Mouse (Mus musculus) kidney, embryonic 16.5 days (tissue): ENCODE results near the gene Olfm2. TPM values are rescaled to one million over a fixed set of nuclear protein-coding genes. Genes with fewer than 3 reads are reported as not detected.

Experiments
- ATAC-seq: fragments of 200-750 bp; cut with Nextera tagmentation; 2 replicates; pipeline ENCODE4 v1.8.0; 2017; ENCODE audit warnings: moderate TSS enrichment; ENCODE audit not compliant: low FRiP score, low TSS enrichment
- H3K27ac ChIP-seq: fragments of 300-500 bp; sonication (generic); 2 replicates; pipeline ENCODE4 v1.5.1; 2014; ENCODE audit warnings: low read length
- H3K27me3 ChIP-seq: fragments of 300-500 bp; sonication (generic); 2 replicates; pipeline ENCODE4 v1.6.1; 2014; ENCODE audit warnings: low read length, control low read depth, mixed read lengths; ENCODE audit not compliant: insufficient read depth
- H3K36me3 ChIP-seq: fragments of 300-500 bp; sonication (generic); 2 replicates; pipeline ENCODE4 v1.6.1; 2014; ENCODE audit warnings: low read length, control low read depth, mixed read lengths; ENCODE audit not compliant: insufficient read depth
- H3K4me1 ChIP-seq: fragments of 300-500 bp; sonication (generic); 2 replicates; pipeline ENCODE4 v1.6.1; 2014; ENCODE audit warnings: low read length, control low read depth, mixed read lengths; ENCODE audit not compliant: insufficient read depth
- H3K4me2 ChIP-seq: fragments of 300-500 bp; sonication (generic); replicated peaks from 2 replicates; pipeline ENCODE4 v1.6.1; 2014; ENCODE audit warnings: low read depth, low read length
- H3K4me3 ChIP-seq: fragments of 300-500 bp; sonication (generic); 2 replicates; pipeline ENCODE4 v1.5.1; 2014; ENCODE audit warnings: mild to moderate bottlenecking, low read length
- H3K9ac ChIP-seq: fragments of 300-500 bp; sonication (generic); replicated peaks from 2 replicates; pipeline ENCODE4 v1.6.1; 2014; ENCODE audit warnings: low read length
- H3K9me3 ChIP-seq: fragments of 300-500 bp; sonication (generic); 2 replicates; pipeline ENCODE4 v1.6.1; 2016; ENCODE audit warnings: low read length, control low read depth
- WGBS: fragments of 180-500 bp; shearing (Covaris S2); extraction: QIAGEN DNeasy Blood & Tissue Kit; methylation state at CpG from one replicate; pipeline ENCODE4 v1.1.7; 2014; 5-methylcytosine and 5-hydroxymethylcytosine counted together
- polyA plus RNA-seq: library from polyadenylated mRNA; unstranded; fragments of >200 nt; fragmentation: Nextera tagmentation; extraction: Ambion mirVana; gene quantifications from 2 replicates; pipeline ENCODE4 v1.2.1, GENCODE M21; 2015

Gene Olfm2
- polyA plus RNA-seq, 1 experiment from 2014 or later, result 6.6 TPM

DNA sequence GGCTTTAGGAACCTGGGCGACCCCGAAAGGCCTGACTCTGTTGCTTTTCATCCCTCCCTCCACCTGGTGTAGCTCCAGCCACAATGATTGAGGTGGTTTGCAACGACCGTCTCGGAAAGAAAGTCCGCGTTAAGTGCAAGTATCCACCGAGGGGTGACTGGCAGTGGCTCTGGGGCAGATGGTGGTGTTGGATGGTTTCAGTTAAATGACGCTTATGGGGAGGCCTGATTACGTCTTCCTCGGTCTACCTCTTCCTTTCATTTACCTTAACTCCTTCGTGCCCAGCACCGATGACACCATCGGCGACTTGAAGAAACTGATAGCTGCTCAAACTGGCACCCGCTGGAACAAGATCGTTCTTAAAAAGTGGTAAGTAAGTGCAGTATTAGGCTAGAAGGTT is 101.0 kb downstream of the Olfm2 start:
- Histone ChIP-seq H3K36me3 (peaks cover 10% of the 10 kb centered on the region), H3K4me1 (peaks cover 25% of the 10 kb centered on the region), H3K4me2 (peak overlapping the region; percentile 99), H3K9ac (peak overlapping the region; percentile 87), H3K9me3 (no peaks in the 10 kb centered on the region), H3K27ac (peak overlapping the region; percentile 82; the same call in 1 of the 2 replicates), H3K27me3 (no peaks in the 10 kb centered on the region), H3K4me3 (peak overlapping the region; percentile 94)
- ATAC-seq, result no peak
- 3% methylated on average over 17 of the region's 17 CpGs for WGBS

DNA sequence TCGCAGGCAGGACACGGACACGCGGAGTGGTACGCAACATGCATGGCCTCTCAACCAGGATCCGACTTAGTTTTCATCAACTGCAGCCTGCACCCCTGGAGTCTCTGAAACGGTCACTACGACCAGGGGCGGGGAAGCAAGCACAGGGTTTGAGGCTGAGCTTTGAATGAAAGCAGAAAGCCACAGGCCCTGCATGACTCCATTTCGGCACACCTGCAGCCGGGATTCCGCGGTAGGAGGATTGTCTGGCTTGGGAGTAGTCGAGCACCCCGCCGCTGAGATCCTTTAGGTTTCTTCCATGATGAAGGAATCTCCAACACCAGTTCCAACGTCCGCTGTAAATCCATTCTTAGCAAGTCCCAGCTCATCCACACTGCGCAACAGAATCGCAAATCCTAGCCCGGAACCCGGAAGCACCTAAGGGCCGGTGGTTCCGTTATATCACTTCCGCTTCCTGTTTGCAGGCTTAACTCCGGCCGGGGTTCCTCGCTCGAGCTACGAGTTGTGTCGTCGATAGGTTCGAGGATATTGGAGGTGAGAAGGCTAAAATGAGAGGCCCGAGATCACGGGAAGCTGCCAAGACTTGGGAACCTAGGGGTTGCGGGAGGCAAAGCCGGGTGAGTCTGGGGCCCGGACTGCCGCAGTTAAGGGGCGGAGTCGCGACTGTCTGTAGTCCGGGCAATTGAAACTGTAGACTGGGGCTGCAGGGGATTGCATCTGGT is 101.6 kb downstream of the Olfm2 start, which contains the start of gene Fbxl12:
Gene Fbxl12 (minus strand): TSS at position 408 of the 722 bp plus-strand sequence.
- Histone ChIP-seq H3K4me1 (peaks cover 25% of the 10 kb centered on the region), H3K36me3 (peaks cover 10% of the 10 kb centered on the region), H3K9me3 (no peaks in the 10 kb centered on the region), H3K4me2 (peak within 1 kb of the TSS; percentile 99), H3K4me3 (peak within 1 kb of the TSS; percentile 94), H3K9ac (peak within 1 kb of the TSS; percentile 87), H3K27ac (peak within 1 kb of the TSS; percentile 97), H3K27me3 (no peaks in the 10 kb centered on the region)
- WGBS, result under 1% methylated on average over 43 of the region's 43 CpGs
- no peak for ATAC-seq

DNA sequence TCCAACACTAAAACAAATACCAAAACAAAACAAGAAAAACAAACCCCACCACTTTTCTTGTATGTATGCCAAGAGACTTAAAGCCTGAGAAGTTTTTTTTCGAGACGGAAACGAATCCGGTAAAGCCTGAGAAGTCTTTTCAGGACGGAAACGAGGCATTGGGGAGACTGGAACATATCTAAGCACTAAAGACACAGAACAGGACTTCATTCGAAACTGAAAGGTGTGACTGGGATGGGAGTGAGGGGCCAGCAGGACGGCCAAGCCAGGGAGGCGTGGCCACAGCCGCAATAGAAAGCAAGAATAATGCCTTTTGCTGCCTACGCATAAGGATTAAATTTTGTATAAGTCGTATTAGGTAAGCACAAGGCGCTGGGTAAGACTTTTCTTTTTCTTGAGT is 102.4 kb downstream of the Olfm2 start:
- WGBS, result 5% methylated on average over 13 of the region's 13 CpGs
- H3K9me3 ChIP-seq, result no peaks in the 10 kb centered on the region
- peak overlapping the region; percentile 94 for H3K4me3 ChIP-seq
- H3K4me1 ChIP-seq, result peaks cover 25% of the 10 kb centered on the region
- peaks cover 16% of the 10 kb centered on the region for H3K36me3 ChIP-seq
- peak overlapping the region; percentile 99 for H3K4me2 ChIP-seq
- no peaks in the 10 kb centered on the region for H3K27me3 ChIP-seq
- H3K9ac ChIP-seq, result peak overlapping the region; percentile 87
- peak overlapping the region; percentile 97 for H3K27ac ChIP-seq
- ATAC-seq, result no peak

DNA sequence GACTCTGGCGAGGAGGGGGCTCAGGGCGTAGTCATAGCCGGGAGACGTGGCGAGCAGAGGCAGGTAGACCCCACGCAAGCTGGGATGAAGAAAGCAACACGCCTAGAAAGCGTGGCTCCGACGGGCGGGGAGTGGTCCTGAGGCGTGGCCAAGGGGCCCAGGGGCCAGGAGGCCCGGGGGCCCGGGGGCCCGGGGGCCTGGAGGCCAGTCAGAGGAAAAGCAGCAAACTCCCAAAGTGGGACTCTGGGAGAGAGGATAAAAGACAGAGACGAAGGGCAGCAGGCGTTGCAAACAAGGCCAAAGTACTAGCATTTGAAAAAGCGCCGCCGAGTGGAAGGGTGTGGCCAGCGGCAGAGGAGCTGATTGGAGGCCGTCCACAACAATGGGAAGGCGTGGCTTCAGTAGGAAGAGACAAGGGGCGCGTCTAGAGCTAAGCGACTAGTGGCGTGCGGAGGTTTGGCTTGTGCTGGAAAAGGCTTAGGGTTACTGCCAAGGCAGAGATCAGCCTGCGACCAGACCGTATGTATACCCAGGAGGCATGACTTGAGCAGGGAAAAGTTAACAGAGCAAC is 103.2 kb downstream of the Olfm2 start:
- ATAC-seq, result peak; percentile 89
- no peaks in the 10 kb centered on the region for H3K27me3 ChIP-seq
- H3K27ac ChIP-seq, result peak overlapping the region; percentile 97
- H3K4me3 ChIP-seq, result peak overlapping the region; percentile 94
- WGBS, result under 1% methylated on average over 30 of the region's 30 CpGs
- no peaks in the 10 kb centered on the region for H3K9me3 ChIP-seq
- peak overlapping the region; percentile 87 for H3K9ac ChIP-seq
- H3K4me2 ChIP-seq, result peak overlapping the region; percentile 99
- H3K36me3 ChIP-seq, result peaks cover 24% of the 10 kb centered on the region
- H3K4me1 ChIP-seq, result peaks cover 25% of the 10 kb centered on the region

DNA sequence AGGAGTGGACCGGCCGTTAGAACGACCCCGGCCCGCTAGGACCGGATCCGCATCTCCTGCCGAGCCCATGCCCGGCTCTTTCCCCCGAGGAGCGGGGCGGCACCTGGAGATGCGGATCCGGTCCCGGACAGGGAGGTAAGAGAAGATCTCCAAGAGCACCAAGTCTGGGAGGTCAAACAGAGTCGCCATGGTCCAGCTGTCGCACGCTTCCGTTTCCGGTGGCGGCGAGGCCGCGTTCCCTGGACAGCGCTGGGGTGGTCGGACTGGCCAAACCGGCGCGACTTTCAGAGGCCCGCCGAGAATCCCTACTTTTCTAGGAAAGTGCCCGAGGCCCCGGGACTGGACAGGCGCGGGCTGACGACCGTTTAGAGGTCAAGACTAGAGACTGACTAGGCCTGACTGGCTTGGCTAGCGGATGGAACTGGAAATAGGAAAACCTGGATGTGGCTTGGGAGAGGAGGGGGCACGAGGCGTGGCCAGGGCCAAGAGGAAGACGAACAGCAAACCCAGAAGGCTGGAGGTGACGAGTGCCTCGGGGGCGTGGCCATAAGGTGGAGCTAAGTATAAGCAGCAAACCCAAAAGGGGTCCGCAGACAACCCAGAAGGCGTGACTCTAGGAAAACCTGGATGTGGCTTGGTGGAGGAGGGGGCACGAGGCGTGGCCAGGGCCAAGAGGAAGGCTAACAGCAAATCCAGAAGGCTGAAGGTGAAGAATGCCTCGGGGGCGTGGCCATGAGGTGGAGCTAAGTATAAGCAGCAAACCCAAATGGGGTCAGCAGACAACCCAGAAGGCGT is 103.9 kb downstream of the Olfm2 start, which contains the start of gene Ubl5:
Gene Ubl5 (plus strand): TSS at position 778 of the 795 bp plus-strand sequence.
- Histone ChIP-seq H3K4me3 (peak within 1 kb of the TSS; percentile 94), H3K27me3 (no peaks in the 10 kb centered on the region), H3K9ac (peak within 1 kb of the TSS; percentile 87), H3K27ac (peak within 1 kb of the TSS; percentile 97), H3K4me2 (peak within 1 kb of the TSS; percentile 99), H3K36me3 (peaks cover 23% of the 10 kb centered on the region), H3K9me3 (no peaks in the 10 kb centered on the region), H3K4me1 (peaks cover 25% of the 10 kb centered on the region)
- WGBS, result under 1% methylated on average over 51 of the region's 51 CpGs
- peak; percentile 95 for ATAC-seq

DNA sequence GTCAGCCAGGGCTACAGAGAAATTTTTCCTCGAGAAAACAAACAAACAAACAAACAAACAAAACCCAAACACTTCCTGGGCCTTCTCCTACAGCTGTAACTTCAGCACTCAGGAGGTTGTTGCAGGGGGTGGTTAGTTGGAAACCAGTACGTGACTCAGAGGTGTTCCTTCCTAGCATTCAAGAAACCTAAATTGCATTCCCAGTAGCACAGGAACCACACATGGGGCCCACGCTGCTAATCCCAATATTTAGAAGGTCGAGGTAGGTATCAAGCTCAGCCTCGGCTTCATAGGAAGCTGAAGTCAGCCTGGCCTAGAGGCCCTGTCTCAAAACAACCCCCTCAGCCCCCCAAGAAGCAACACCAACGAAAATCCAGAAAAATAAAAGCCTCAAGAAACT is 104.6 kb downstream of the Olfm2 start:
- Histone ChIP-seq H3K4me1 (peaks cover 25% of the 10 kb centered on the region), H3K36me3 (peaks cover 24% of the 10 kb centered on the region), H3K27ac (peak overlapping the region; percentile 44; the same call in 1 of the 2 replicates), H3K27me3 (no peaks in the 10 kb centered on the region), H3K9me3 (no peaks in the 10 kb centered on the region), H3K4me2 (peak overlapping the region; percentile 99), H3K9ac (peak overlapping the region; percentile 87), H3K4me3 (peak overlapping the region; percentile 94)
- WGBS, result 10% methylated on average over 6 of the region's 6 CpGs
- no peak for ATAC-seq

DNA sequence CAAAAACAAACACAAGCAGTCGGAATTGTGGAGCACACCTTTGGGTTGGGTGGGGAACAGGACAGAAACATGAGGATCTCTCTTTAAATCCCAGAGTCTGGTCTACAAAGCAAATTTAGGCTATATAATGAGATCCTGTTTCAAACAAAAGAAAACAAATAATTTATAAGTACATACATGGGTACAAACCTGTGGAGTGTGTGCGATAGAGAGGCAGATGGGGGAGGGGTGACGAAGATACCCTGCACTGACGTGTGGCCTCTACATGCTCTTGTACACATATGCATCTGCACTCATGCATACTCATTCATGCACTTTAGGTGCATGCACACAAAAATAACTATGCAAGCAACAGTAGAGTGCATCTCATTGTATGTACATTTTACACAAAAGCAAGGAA is 106.7 kb downstream of the Olfm2 start:
- peaks cover 17% of the 10 kb centered on the region for H3K4me1 ChIP-seq
- WGBS, result 91% methylated on average over 4 of the region's 4 CpGs
- no peak overlapping the region for H3K4me3 ChIP-seq
- H3K36me3 ChIP-seq, result peaks cover 24% of the 10 kb centered on the region
- H3K4me2 ChIP-seq, result no peak overlapping the region
- H3K27ac ChIP-seq, result no peak overlapping the region
- no peak overlapping the region for H3K9ac ChIP-seq
- no peaks in the 10 kb centered on the region for H3K27me3 ChIP-seq
- no peak for ATAC-seq
- H3K9me3 ChIP-seq, result no peaks in the 10 kb centered on the region

DNA sequence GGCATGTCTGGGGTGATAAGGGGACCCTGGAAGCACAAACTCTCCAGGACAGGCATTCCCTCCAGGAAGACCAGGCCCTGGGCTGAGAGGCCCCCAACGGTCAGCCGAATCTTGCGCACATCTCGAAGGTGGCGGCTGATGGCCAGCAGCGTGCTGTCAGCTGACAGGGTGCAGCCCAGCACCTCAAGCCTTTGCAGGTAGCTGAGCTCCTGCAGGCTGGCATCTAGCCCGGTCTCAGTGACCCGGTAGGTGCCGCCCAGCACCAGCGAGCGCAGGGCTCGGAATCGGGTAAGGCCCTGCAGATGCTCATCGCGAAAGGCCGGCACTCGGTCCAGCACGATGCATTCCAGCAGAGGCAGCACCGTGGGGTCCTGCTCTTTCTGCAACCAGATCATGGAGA is 107.6 kb downstream of the Olfm2 start:
- Histone ChIP-seq H3K36me3 (peaks cover 24% of the 10 kb centered on the region), H3K4me2 (no peak overlapping the region), H3K4me1 (peaks cover 14% of the 10 kb centered on the region), H3K27ac (no peak overlapping the region), H3K27me3 (no peaks in the 10 kb centered on the region), H3K9me3 (no peaks in the 10 kb centered on the region), H3K9ac (no peak overlapping the region), H3K4me3 (no peak overlapping the region)
- no peak for ATAC-seq
- WGBS, result 94% methylated on average over 19 of the region's 19 CpGs

DNA sequence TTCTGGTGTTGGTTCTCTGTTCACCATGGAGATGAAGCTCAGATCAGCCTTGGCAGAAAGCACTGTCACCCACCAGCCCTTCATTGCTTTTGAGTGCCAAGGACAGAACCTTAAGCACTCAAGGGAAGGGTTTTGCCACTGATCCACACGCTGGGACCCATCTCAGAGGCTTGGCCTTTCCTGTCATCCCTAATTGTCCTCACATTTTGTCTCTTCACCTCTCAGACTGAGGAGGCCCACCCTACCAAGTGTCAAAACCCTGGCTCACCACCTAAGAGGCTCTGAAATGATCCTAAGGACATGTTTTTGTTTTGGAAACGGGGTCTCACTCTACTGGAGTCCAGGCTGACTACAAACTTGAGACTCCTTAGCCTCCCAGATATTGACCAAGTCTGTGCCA is 109.4 kb downstream of the Olfm2 start:
- Histone ChIP-seq H3K36me3 (peaks cover 24% of the 10 kb centered on the region), H3K9ac (no peak overlapping the region), H3K4me2 (no peak overlapping the region), H3K4me3 (no peak overlapping the region), H3K27me3 (no peaks in the 10 kb centered on the region), H3K4me1 (peaks cover 11% of the 10 kb centered on the region), H3K27ac (no peak overlapping the region), H3K9me3 (no peaks in the 10 kb centered on the region)
- ATAC-seq, result no peak
- WGBS, result 81% methylated on average over 2 of the region's 2 CpGs
